Mouse (Mus musculus): ENCODE measurements around the gene Ahnak. TPM values are rescaled to one million over a fixed set of nuclear protein-coding genes. Genes with fewer than 3 reads are reported as not detected.

Gene Ahnak
- total and polyA plus RNA-seq, 3 experiments: 1.2 to 2.2 TPM; not detected in 1

GRCm38 (mm10) chr19:8965075-8965474 is 24.0 kb upstream of the Ahnak start:
- TF ChIP-seq MYC (IDR thresholded peaks at IDR 0.05; ENCODE audit: low read depth, low read length) (no peak), CHD2 (IDR thresholded peaks at IDR 0.05; ENCODE audit: low read length) (no peak), GATA1 (IDR thresholded peaks at IDR 0.05; ENCODE audit: low read depth, low read length) (no peak), TBP (IDR thresholded peaks at IDR 0.05; ENCODE audit: low read depth, low read length) (no peak), KAT2A (conservative IDR thresholded peaks at IDR 0.05; ENCODE audit: low read depth, low read length) (no peak), SIN3A (IDR thresholded peaks at IDR 0.05; ENCODE audit: low read length) (no peak), ZC3H11A (IDR thresholded peaks at IDR 0.05; ENCODE audit: low read depth, low read length) (no peak), RCOR1 (IDR thresholded peaks at IDR 0.05; ENCODE audit: low read depth, low read length) (no peak), USF2 (IDR thresholded peaks at IDR 0.05; ENCODE audit: borderline replicate concordance in 1 of 2, insufficient read depth in 1 of 2, low read depth in 1 of 2, low read length in 2 of 2) (no peak), HCFC1 (IDR thresholded peaks at IDR 0.05; ENCODE audit: low read depth, low read length) (no peak), ETS1 (IDR thresholded peaks at IDR 0.05; ENCODE audit: low read depth, low read length) (no peak), NELFE (IDR thresholded peaks at IDR 0.05; ENCODE audit: low read depth, low read length) (no peak)
- H3K9ac ChIP-seq (ENCODE audit: control insufficient read depth, low read depth, low read length, poor library complexity, severe bottlenecking): no peak overlapping the region

GRCm38 (mm10) chr19:8965771-8966170 is 23.3 kb upstream of the Ahnak start:
- H3K9me3 ChIP-seq (replicated peaks; ENCODE audit: insufficient read depth, low read length): no peaks in the 10 kb centered on the region
- no peak for DNase-seq (ENCODE audit: low read depth, low spot score)

More at GRCm38 (mm10) chr19:8965075-8965474, 24.0 kb upstream of the Ahnak start:
- H3K27ac ChIP-seq (ENCODE audit: control insufficient read depth, low read depth, low read length): no peak overlapping the region
- peaks cover 39% of the 10 kb centered on the region for H3K79me2 ChIP-seq (ENCODE audit: control insufficient read depth, insufficient read depth, low read length, poor library complexity)
- H3K4me1 ChIP-seq (ENCODE audit: control insufficient read depth in 1 of 2, insufficient read depth in 2 of 2, low read length in 2 of 2): peaks cover 5 to 10% of the 10 kb centered on the region in 2 experiments
- DNase-seq (ENCODE audit: low read depth, low spot score): no peak
- H3K36me3 ChIP-seq (ENCODE audit: control insufficient read depth in 1 of 2, insufficient read depth in 2 of 2, low read length in 2 of 2): peaks cover 17 to 23% of the 10 kb centered on the region in 2 experiments
- H3K4me3 ChIP-seq (ENCODE audit: control insufficient read depth in 1 of 2, insufficient read depth in 1 of 2, low read depth in 2 of 2, low read length in 2 of 2): no peak overlapping the region
- no peaks in the 10 kb centered on the region for H3K27me3 ChIP-seq (ENCODE audit: control insufficient read depth in 1 of 2, insufficient read depth in 2 of 2, low read length in 2 of 2)
- H3K9me3 ChIP-seq (replicated peaks; ENCODE audit: insufficient read depth, low read length): no peaks in the 10 kb centered on the region

GRCm38 (mm10) chr19:8966198-8966589 is 22.9 kb upstream of the Ahnak start:
- Histone ChIP-seq H3K4me3 (ENCODE audit: control insufficient read depth in 1 of 2, insufficient read depth in 1 of 2, low read depth in 2 of 2, low read length in 2 of 2) (peak overlapping the region; percentile 66 to 80), H3K9ac (ENCODE audit: control insufficient read depth, low read depth, low read length, poor library complexity, severe bottlenecking) (peak overlapping the region; percentile 77), H3K36me3 (ENCODE audit: control insufficient read depth in 1 of 2, insufficient read depth in 2 of 2, low read length in 2 of 2) (peaks cover 27 to 28% of the 10 kb centered on the region in 2 experiments), H3K9me3 (replicated peaks; ENCODE audit: insufficient read depth, low read length) (no peaks in the 10 kb centered on the region), H3K27ac (ENCODE audit: control insufficient read depth, low read depth, low read length) (peak overlapping the region; percentile 88), H3K79me2 (ENCODE audit: control insufficient read depth, insufficient read depth, low read length, poor library complexity) (peaks cover 46% of the 10 kb centered on the region), H3K4me1 (ENCODE audit: control insufficient read depth in 1 of 2, insufficient read depth in 2 of 2, low read length in 2 of 2) (peaks cover 6 to 20% of the 10 kb centered on the region in 2 experiments), H3K27me3 (ENCODE audit: control insufficient read depth in 1 of 2, insufficient read depth in 2 of 2, low read length in 2 of 2) (no peaks in the 10 kb centered on the region)
- DNase-seq (ENCODE audit: low read depth, low spot score): no peak
- TF ChIP-seq NRF1 (IDR thresholded peaks at IDR 0.05; ENCODE audit: insufficient read depth, low read depth, low read length, poor library complexity, severe bottlenecking): no peak
- TF ChIP-seq RCOR1 (IDR thresholded peaks at IDR 0.05; ENCODE audit: low read depth, low read length): no peak
- TF ChIP-seq ZC3H11A (IDR thresholded peaks at IDR 0.05; ENCODE audit: low read depth, low read length): no peak
- no peak for TF ChIP-seq MYB (IDR thresholded peaks at IDR 0.05; ENCODE audit: low read depth, low read length)
- TF ChIP-seq POLR2A (IDR thresholded peaks at IDR 0.05; ENCODE audit: control insufficient read depth in 1 of 2, insufficient read depth in 1 of 2, low read depth in 1 of 2, low read length in 2 of 2, poor library complexity in 1 of 2): no peak
- no peak for TF ChIP-seq GATA1 (IDR thresholded peaks at IDR 0.05; ENCODE audit: low read depth, low read length)
- no peak for TF ChIP-seq CTCF (IDR thresholded peaks at IDR 0.05 in 2 of 3, conservative IDR thresholded peaks at IDR 0.05 in 1 of 3; ENCODE audit: control insufficient read depth in 1 of 3, insufficient read depth in 1 of 3, low read depth in 2 of 3, low read length in 3 of 3, poor library complexity in 1 of 3, severe bottlenecking in 1 of 3)
- TF ChIP-seq POLR2AphosphoS2 (IDR thresholded peaks at IDR 0.05; ENCODE audit: low read length): no peak
- TF ChIP-seq UBTF (IDR thresholded peaks at IDR 0.05; ENCODE audit: borderline replicate concordance, insufficient read depth, low read depth, low read length): no peak
- TF ChIP-seq KAT2A (conservative IDR thresholded peaks at IDR 0.05; ENCODE audit: low read depth, low read length): no peak
- TF ChIP-seq MXI1 (IDR thresholded peaks at IDR 0.05; ENCODE audit: low read depth, low read length): no peak
- no peak for TF ChIP-seq HCFC1 (IDR thresholded peaks at IDR 0.05; ENCODE audit: low read depth, low read length)
- no peak for TF ChIP-seq TCF12 (IDR thresholded peaks at IDR 0.05; ENCODE audit: low read depth, low read length)
- no peak for TF ChIP-seq MAZ (IDR thresholded peaks at IDR 0.05; ENCODE audit: low read depth, low read length)
- no peak for TF ChIP-seq CHD1 (IDR thresholded peaks at IDR 0.05; ENCODE audit: low read depth, low read length)

More at GRCm38 (mm10) chr19:8965771-8966170, 23.3 kb upstream of the Ahnak start:
- TF ChIP-seq POLR2A (IDR thresholded peaks at IDR 0.05; ENCODE audit: control insufficient read depth in 1 of 2, insufficient read depth in 1 of 2, low read depth in 1 of 2, low read length in 2 of 2, poor library complexity in 1 of 2) (no peak), TBP (IDR thresholded peaks at IDR 0.05; ENCODE audit: low read depth, low read length) (no peak), CHD1 (IDR thresholded peaks at IDR 0.05; ENCODE audit: low read depth, low read length) (no peak), RAD21 (IDR thresholded peaks at IDR 0.05; ENCODE audit: low read depth, low read length) (no peak), TAL1 (IDR thresholded peaks at IDR 0.05; ENCODE audit: low read length) (no peak), BHLHE40 (IDR thresholded peaks at IDR 0.05; ENCODE audit: borderline replicate concordance, low read depth, low read length) (no peak)
- peaks cover 42% of the 10 kb centered on the region for H3K79me2 ChIP-seq (ENCODE audit: control insufficient read depth, insufficient read depth, low read length, poor library complexity)
- H3K9ac ChIP-seq (ENCODE audit: control insufficient read depth, low read depth, low read length, poor library complexity, severe bottlenecking): no peak overlapping the region
- H3K36me3 ChIP-seq (ENCODE audit: control insufficient read depth in 1 of 2, insufficient read depth in 2 of 2, low read length in 2 of 2): peaks cover 24 to 27% of the 10 kb centered on the region in 2 experiments
- H3K4me3 ChIP-seq (ENCODE audit: control insufficient read depth in 1 of 2, insufficient read depth in 1 of 2, low read depth in 2 of 2, low read length in 2 of 2): no peak overlapping the region
- H3K4me1 ChIP-seq (ENCODE audit: control insufficient read depth in 1 of 2, insufficient read depth in 2 of 2, low read length in 2 of 2): peaks cover 6 to 16% of the 10 kb centered on the region in 2 experiments
- H3K27me3 ChIP-seq (ENCODE audit: control insufficient read depth in 1 of 2, insufficient read depth in 2 of 2, low read length in 2 of 2): no peaks in the 10 kb centered on the region
- H3K27ac ChIP-seq (ENCODE audit: control insufficient read depth, low read depth, low read length): no peak overlapping the region

Data from MEL (cell line).